Mouse (Mus musculus): ENCODE data around the gene Rnf227.

DNA sequence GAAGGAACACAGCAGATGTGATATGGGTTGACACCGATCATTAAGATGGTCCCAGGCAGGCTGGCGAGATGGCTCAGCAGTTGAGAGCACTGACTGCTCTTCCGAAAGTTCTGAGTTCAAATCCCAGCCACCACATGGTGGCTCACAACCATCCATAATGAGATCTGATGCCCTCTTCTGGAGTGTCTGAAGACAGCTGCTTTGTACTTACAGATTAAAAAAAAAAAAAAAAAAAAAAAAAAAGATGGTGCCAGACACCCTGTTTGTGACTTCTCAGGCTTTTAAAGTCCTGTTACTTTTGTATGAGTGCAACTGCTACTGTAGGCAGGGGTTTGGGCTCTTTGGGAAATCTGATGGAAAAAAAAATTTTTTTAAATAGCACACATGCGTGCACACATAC, 48.4 kb downstream of the Rnf227 start:
- TF ChIP-seq POLR2A (IDR thresholded peaks at IDR 0.05; ENCODE audit: low read depth, low read length) (no peak), CTCF (IDR thresholded peaks at IDR 0.05; ENCODE audit: extremely low read depth, insufficient read length, insufficient replicate concordance, low read depth, low read length) (no peak)

Measured in small intestine, adult 2 months (tissue).